Comparison of ENCODE assay signal across 8 mouse cellular contexts in genomic region chr11:103411981-103412949, GRCm38 (mm10). TPM values are rescaled to one million over a fixed set of nuclear protein-coding genes. Genes with fewer than 3 reads are reported as not detected.
DNase-seq lines count a peak whose midpoint lies in the region; ATAC-seq and TF ChIP-seq lines count a peak whose summit lies in the region.

Gene Plekhm1 (minus strand): TSS chr11:103412687.

- DNase-seq in G1E (ENCODE audit: low spot score) = peak; percentile 95
- peak; percentile 98 for DNase-seq in cerebellum, adult 18-20 months
- DNase-seq in heart, postnatal 36 days = peak; percentile 94 to 95
- DNase-seq in layer of hippocampus, adult 2 months (ENCODE audit: low spot score in 2 of 2) = peak; percentile 95 to 97
- peak; percentile 98 for DNase-seq in lung, embryonic 14.5 days
- peak; percentile 96 for DNase-seq in thymus, adult 2 months

- H3K9me3 ChIP-seq in G1E (replicated peaks) = no peaks in the 10 kb centered on the region
- no peaks in the 10 kb centered on the region for H3K9me3 ChIP-seq in forebrain, embryonic 16.5 days (ENCODE audit: control insufficient read depth, low read length)
- no peaks in the 10 kb centered on the region for H3K9me3 ChIP-seq in lung, embryonic 14.5 days (ENCODE audit: low read depth, low read length)

- intact Hi-C loops in heart, postnatal 36 days (cut with DNase I) = loop anchor here (5.0 kb wide), 2 partner anchors 145 to 240 kb away; partner anchors contain the start of gene Fmnl1

- H3K4me2 ChIP-seq in forebrain, embryonic 16.5 days (ENCODE audit: low read length) = peak within 1 kb of the TSS; percentile 92
- peak within 1 kb of the TSS; percentile 90 for H3K4me2 ChIP-seq in lung, embryonic 14.5 days

- H3K27me3 ChIP-seq in G1E (ENCODE audit: insufficient read depth, low read length) = peaks cover 5% of the 10 kb centered on the region
- H3K27me3 ChIP-seq in forebrain, embryonic 16.5 days (replicated peaks; ENCODE audit: control insufficient read depth, insufficient read depth, low read length) = 0 out of 2 replicates have a peak, but pooled peaks cover 5% of the 10 kb centered on the region
- no peaks in the 10 kb centered on the region for H3K27me3 ChIP-seq in lung, embryonic 14.5 days (ENCODE audit: insufficient read depth, low read length)
- no peaks in the 10 kb centered on the region for H3K27me3 ChIP-seq in thymus, adult 2 months (ENCODE audit: control insufficient read depth, insufficient read depth, low read length)

- under 1% methylated on average over 67 of the region's 67 CpGs for WGBS in forebrain, embryonic 16.5 days
- WGBS in lung, embryonic 14.5 days = under 1% methylated on average over 67 of the region's 67 CpGs
- WGBS in olfactory bulb, adult 2 months = under 1% methylated on average over 67 of the region's 67 CpGs
- WGBS in thymus, adult 2 months = under 1% methylated on average over 67 of the region's 67 CpGs

- peak; percentile 94 for ATAC-seq in G1E (ENCODE audit: extremely low read depth, insufficient number of reproducible peaks, low FRiP score, poor library complexity, severe bottlenecking)
- ATAC-seq in forebrain, embryonic 16.5 days = peak; percentile 99
- peak; percentile 97 for ATAC-seq in lung, embryonic 14.5 days (ENCODE audit: insufficient read depth)

- TF ChIP-seq POLR2A in olfactory bulb, adult 2 months (IDR thresholded peaks at IDR 0.05; ENCODE audit: insufficient read depth, low read depth, low read length) = peak; percentile 79
- TF ChIP-seq POLR2A in thymus, adult 2 months (IDR thresholded peaks at IDR 0.05; ENCODE audit: control insufficient read depth, extremely low read depth, insufficient read depth, low read length, poor library complexity) = peak; percentile 58; the same call in 1 of the 2 replicates

- no peak for TF ChIP-seq CTCF in G1E (IDR thresholded peaks at IDR 0.05; ENCODE audit: low read depth, low read length)
- TF ChIP-seq CTCF in layer of hippocampus, adult 2 months (conservative IDR thresholded peaks at IDR 0.05) = no peak
- no peak for TF ChIP-seq CTCF in lung, embryonic 14.5 days (IDR thresholded peaks at IDR 0.05; ENCODE audit: low read depth)
- TF ChIP-seq CTCF in olfactory bulb, adult 2 months (IDR thresholded peaks at IDR 0.05; ENCODE audit: insufficient read depth, low read depth, low read length) = no peak
- TF ChIP-seq CTCF in thymus, adult 2 months (IDR thresholded peaks at IDR 0.05; ENCODE audit: borderline replicate concordance, control insufficient read depth, extremely low read depth, insufficient read depth, low read length, poor library complexity) = no peak

- peak within 1 kb of the TSS; percentile 97 for H3K4me3 ChIP-seq in G1E (ENCODE audit: low read depth, low read length)
- peak within 1 kb of the TSS; percentile 77 for H3K4me3 ChIP-seq in forebrain, embryonic 16.5 days (replicated peaks; ENCODE audit: low read length)
- H3K4me3 ChIP-seq in layer of hippocampus, adult 2 months = peak within 1 kb of the TSS; percentile 81
- H3K4me3 ChIP-seq in lung, embryonic 14.5 days (ENCODE audit: low read depth, low read length) = peak within 1 kb of the TSS; percentile 89
- H3K4me3 ChIP-seq in olfactory bulb, adult 2 months (ENCODE audit: insufficient read depth, low read depth, low read length) = peak within 1 kb of the TSS; percentile 78
- peak within 1 kb of the TSS; percentile 67 for H3K4me3 ChIP-seq in thymus, adult 2 months (ENCODE audit: control insufficient read depth, insufficient read depth, low read length)

- peaks cover 22% of the 10 kb centered on the region for H3K4me1 ChIP-seq in G1E (ENCODE audit: insufficient read depth, low read depth, low read length)
- H3K4me1 ChIP-seq in forebrain, embryonic 16.5 days (replicated peaks; ENCODE audit: control insufficient read depth, insufficient read depth, low read length) = peaks cover 14% of the 10 kb centered on the region
- peaks cover 6% of the 10 kb centered on the region; the same call in 1 of the 2 replicates for H3K4me1 ChIP-seq in lung, embryonic 14.5 days (ENCODE audit: insufficient read depth)
- peaks cover 6% of the 10 kb centered on the region; the same call in 1 of the 2 replicates for H3K4me1 ChIP-seq in olfactory bulb, adult 2 months (ENCODE audit: control insufficient read depth, insufficient read depth, low read length)
- H3K4me1 ChIP-seq in thymus, adult 2 months (replicated peaks; ENCODE audit: control insufficient read depth, insufficient read depth, low read length) = peaks cover 5% of the 10 kb centered on the region

- peak within 1 kb of the TSS; percentile 69 for H3K27ac ChIP-seq in forebrain, embryonic 16.5 days (ENCODE audit: low read length)
- H3K27ac ChIP-seq in layer of hippocampus, adult 2 months = peak within 1 kb of the TSS; percentile 87
- H3K27ac ChIP-seq in lung, embryonic 14.5 days (ENCODE audit: low read depth) = peak within 1 kb of the TSS; percentile 36; the same call in 1 of the 2 replicates
- peak within 1 kb of the TSS; percentile 61 for H3K27ac ChIP-seq in olfactory bulb, adult 2 months (ENCODE audit: insufficient read depth, low read depth, low read length)
- H3K27ac ChIP-seq in thymus, adult 2 months (ENCODE audit: control insufficient read depth, insufficient read depth, low read length) = no peak within 1 kb of the TSS; the same call in 1 of the 2 replicates

- H3K36me3 ChIP-seq in G1E (replicated peaks) = peaks cover 37% of the 10 kb centered on the region
- no peaks in the 10 kb centered on the region for H3K36me3 ChIP-seq in forebrain, embryonic 16.5 days (ENCODE audit: control insufficient read depth, insufficient read depth)
- no peaks in the 10 kb centered on the region for H3K36me3 ChIP-seq in lung, embryonic 14.5 days (ENCODE audit: insufficient read depth)
- no peaks in the 10 kb centered on the region for H3K36me3 ChIP-seq in thymus, adult 2 months (ENCODE audit: control insufficient read depth, insufficient read depth, low read length)

- peak within 1 kb of the TSS; percentile 90 for H3K9ac ChIP-seq in forebrain, embryonic 16.5 days (replicated peaks; ENCODE audit: low read depth, low read length)
- peak within 1 kb of the TSS; percentile 73 for H3K9ac ChIP-seq in lung, embryonic 14.5 days

RNA-seq across cellular contexts. Expression of gene Plekhm1, which starts in this region (rescaled TPM):
- total RNA-seq in G1E (2014; fragmentation: Nextera tagmentation) (27.1 and 35.1 TPM in 2 replicates), G1E (2017) (8.9 and 9.4 TPM in 2 replicates)
- polyA plus RNA-seq in G1E (2012) = 11.7 and 12.0 TPM in 2 replicates
- polyA plus RNA-seq in forebrain, embryonic 16.5 days (2015; fragmentation: Nextera tagmentation; extraction: Ambion mirVana) = 10.3 and 11.3 TPM in 2 replicates
- total RNA-seq in heart, postnatal 36 days (2021) = 10 to 100 TPM; 11.9 to 12.9 TPM
- 10 to 100 TPM; 18.3 to 20.3 TPM for total RNA-seq in layer of hippocampus, adult 2 months (2021)
- polyA plus RNA-seq in lung, embryonic 14.5 days (2014; fragmentation: Nextera tagmentation; extraction: Ambion mirVana) = 9.3 and 9.4 TPM in 2 replicates
- not detected in 2 replicates for polyA plus RNA-seq in olfactory bulb, adult 2 months (2012; ENCODE audit: insufficient read depth, insufficient read length, low replicate concordance, missing spikeins)
- 43.6 and 46.4 TPM in 2 replicates for polyA plus RNA-seq in thymus, adult 2 months (2012; rRNA removed)
